Mouse (Mus musculus) embryonic facial prominence, embryonic 14.5 days (tissue): Measurements from ENCODE around the gene Lrrc58. TPM values are rescaled to one million over a fixed set of nuclear protein-coding genes. Genes with fewer than 3 reads are reported as not detected.
A peak's percentile ranks its signal among the peaks of the same experiment; 100 is the strongest.

Experiments
- ATAC-seq: fragments of 200-750 bp; cut with Nextera tagmentation; 2 replicates; pipeline ENCODE4 v1.8.0; 2017; ENCODE audit warnings: low read depth, moderate number of reproducible peaks, moderate TSS enrichment
- DNase-seq: peaks from one replicate; pipeline ENCODE4 v3.0.0-alpha.2; 2015; ENCODE audit warnings: low spot score
- H3K27ac ChIP-seq: fragments of 300-500 bp; sonication (generic); replicated peaks from 2 replicates; pipeline ENCODE4 v1.5.1; 2014; ENCODE audit warnings: low read depth, mild to moderate bottlenecking, low read length, moderate library complexity
- H3K27me3 ChIP-seq: fragments of 300-500 bp; sonication (generic); replicated peaks from 2 replicates; pipeline ENCODE4 v1.6.1; 2014; ENCODE audit warnings: low read length; ENCODE audit not compliant: control insufficient read depth, insufficient read depth
- H3K36me3 ChIP-seq: fragments of 300-500 bp; sonication (generic); 2 replicates; pipeline ENCODE4 v1.6.1; 2014; ENCODE audit warnings: low read length, mixed read lengths; ENCODE audit not compliant: control insufficient read depth, insufficient read depth
- H3K4me1 ChIP-seq: fragments of 300-500 bp; sonication (generic); 2 replicates; pipeline ENCODE4 v1.6.1; 2014; ENCODE audit warnings: antibody characterized with exemption, low read length; ENCODE audit not compliant: control insufficient read depth, insufficient read depth
- H3K4me2 ChIP-seq: fragments of 300-500 bp; sonication (generic); 2 replicates; pipeline ENCODE4 v1.6.1; 2014; ENCODE audit warnings: low read depth, mild to moderate bottlenecking, low read length, moderate library complexity, mixed read lengths
- H3K4me3 ChIP-seq: fragments of 300-500 bp; sonication (generic); 2 replicates; pipeline ENCODE4 v1.5.1; 2014; ENCODE audit warnings: low read depth, mild to moderate bottlenecking, low read length
- H3K9ac ChIP-seq: fragments of 300-500 bp; sonication (generic); 2 replicates; pipeline ENCODE4 v1.6.1; 2014; ENCODE audit warnings: low read depth, mild to moderate bottlenecking, low read length, moderate library complexity, mixed read lengths
- H3K9me3 ChIP-seq: fragments of 300-500 bp; sonication (generic); 2 replicates; pipeline ENCODE4 v1.6.1; 2016; ENCODE audit warnings: low read length; ENCODE audit not compliant: control insufficient read depth
- WGBS: fragments of 180-500 bp; shearing (Covaris S2); extraction: QIAGEN DNeasy Blood & Tissue Kit; methylation state at CpG from one replicate; pipeline ENCODE4 v1.1.7; 2014; 5-methylcytosine and 5-hydroxymethylcytosine counted together
- polyA plus RNA-seq: library from polyadenylated mRNA; unstranded; fragments of >200 nt; fragmentation: Nextera tagmentation; extraction: Ambion mirVana; gene quantifications from 2 replicates; pipeline ENCODE4 v1.2.1, GENCODE M21; 2014

Lrrc58 gene
- polyA plus RNA-seq, 1 experiment from 2014 or later, result 52.4 TPM

DNA sequence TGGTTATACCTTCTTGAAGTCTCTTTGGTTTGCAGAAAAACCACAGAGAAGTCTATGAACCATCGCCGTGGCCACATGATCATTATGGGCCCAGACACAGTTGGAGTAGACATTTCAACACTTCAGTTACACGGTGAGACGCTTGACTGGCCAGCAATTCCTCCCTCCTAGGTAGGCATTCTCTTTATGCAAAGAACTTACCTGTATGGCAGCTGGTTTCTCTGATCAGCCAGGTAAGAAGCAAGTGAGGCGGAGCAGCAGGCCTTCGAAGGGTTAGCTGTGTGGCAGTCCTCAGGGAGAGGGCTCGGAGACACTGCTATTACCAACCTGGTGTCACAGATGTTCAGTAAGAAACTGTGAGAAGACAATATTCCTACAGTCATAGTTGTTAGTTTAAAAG lies 8.0 kb upstream of the Lrrc58 start:
- Histone ChIP-seq H3K9ac (no peak overlapping the region), H3K9me3 (no peaks in the 10 kb centered on the region), H3K4me3 (no peak overlapping the region), H3K36me3 (no peaks in the 10 kb centered on the region), H3K4me1 (no peaks in the 10 kb centered on the region), H3K4me2 (no peak overlapping the region), H3K27me3 (no peaks in the 10 kb centered on the region), H3K27ac (no peak overlapping the region)
- DNase-seq (no peak), ATAC-seq (no peak)
- WGBS, result 69% methylated on average over 7 of the region's 7 CpGs

DNA sequence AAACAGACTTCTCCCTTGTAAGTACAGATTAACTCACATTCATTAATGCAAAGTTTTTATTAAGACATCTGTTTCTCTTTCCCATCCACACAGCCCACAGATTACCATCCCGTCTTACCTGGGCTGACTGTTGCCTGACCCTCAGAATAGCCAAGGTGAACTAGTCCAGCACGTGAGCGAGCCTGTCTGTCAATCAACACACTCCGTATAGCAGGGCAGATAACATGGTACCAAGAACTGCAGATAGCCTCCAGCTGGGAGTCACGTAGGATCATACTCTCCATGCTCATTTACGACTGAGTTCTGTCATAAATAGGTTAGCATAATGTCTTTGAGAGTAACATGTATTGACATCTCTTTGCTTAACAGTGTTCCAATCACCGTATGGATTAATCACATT lies 7.2 kb upstream of the Lrrc58 start, which contains the start of gene Gm36028:
Gene Gm36028 (minus strand): TSS at position 118 of the 400 bp plus-strand sequence.
- no peaks in the 10 kb centered on the region for H3K36me3 ChIP-seq
- H3K27ac ChIP-seq, result no peak within 1 kb of the TSS
- no peaks in the 10 kb centered on the region for H3K9me3 ChIP-seq
- H3K4me1 ChIP-seq, result no peaks in the 10 kb centered on the region
- DNase-seq, result no peak
- ATAC-seq, result no peak
- no peak within 1 kb of the TSS for H3K4me3 ChIP-seq
- H3K27me3 ChIP-seq, result no peaks in the 10 kb centered on the region
- H3K4me2 ChIP-seq, result no peak within 1 kb of the TSS
- 76% methylated on average over 7 of the region's 7 CpGs for WGBS
- no peak within 1 kb of the TSS for H3K9ac ChIP-seq

DNA sequence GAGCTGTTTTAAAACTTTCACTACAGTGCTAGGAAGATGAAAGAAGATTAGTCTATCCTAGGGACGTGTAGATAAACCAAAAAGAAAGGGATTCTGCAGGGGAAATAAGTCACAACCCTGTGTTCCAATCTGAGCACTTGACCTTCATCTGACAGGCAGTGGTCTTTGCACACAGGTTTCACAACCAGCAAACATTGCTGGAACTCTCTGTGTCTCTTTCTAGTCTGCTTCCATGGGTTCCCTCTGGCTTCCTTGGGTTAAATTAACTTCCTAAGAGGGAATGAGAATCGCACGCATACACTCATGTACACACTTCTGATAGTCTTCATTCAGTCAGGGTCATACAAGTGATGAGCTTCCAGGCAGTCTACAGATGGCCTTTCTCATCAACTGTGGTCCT lies 4.3 kb upstream of the Lrrc58 start:
- Histone ChIP-seq H3K27me3 (no peaks in the 10 kb centered on the region), H3K27ac (no peak overlapping the region), H3K4me2 (no peak overlapping the region), H3K36me3 (no peaks in the 10 kb centered on the region), H3K4me3 (no peak overlapping the region), H3K4me1 (peaks cover 5% of the 10 kb centered on the region; the same call in 1 of the 2 replicates), H3K9ac (no peak overlapping the region), H3K9me3 (no peaks in the 10 kb centered on the region)
- 82% methylated on average over 3 of the region's 3 CpGs for WGBS
- DNase-seq, result no peak
- no peak for ATAC-seq

GRCm38 (mm10) chr16:37865841-37866240 lies 2.3 kb upstream of the Lrrc58 start:
- no peaks in the 10 kb centered on the region for H3K27me3 ChIP-seq
- no peak overlapping the region for H3K4me3 ChIP-seq
- no peak for ATAC-seq
- DNase-seq, result no peak
- 86% methylated on average over 9 of the region's 9 CpGs for WGBS
- H3K36me3 ChIP-seq, result peaks cover 8% of the 10 kb centered on the region; the same call in 1 of the 2 replicates
- H3K4me2 ChIP-seq, result no peak overlapping the region
- no peaks in the 10 kb centered on the region for H3K9me3 ChIP-seq
- no peak overlapping the region for H3K9ac ChIP-seq
- no peak overlapping the region for H3K27ac ChIP-seq
- H3K4me1 ChIP-seq, result peaks cover 12% of the 10 kb centered on the region

DNA sequence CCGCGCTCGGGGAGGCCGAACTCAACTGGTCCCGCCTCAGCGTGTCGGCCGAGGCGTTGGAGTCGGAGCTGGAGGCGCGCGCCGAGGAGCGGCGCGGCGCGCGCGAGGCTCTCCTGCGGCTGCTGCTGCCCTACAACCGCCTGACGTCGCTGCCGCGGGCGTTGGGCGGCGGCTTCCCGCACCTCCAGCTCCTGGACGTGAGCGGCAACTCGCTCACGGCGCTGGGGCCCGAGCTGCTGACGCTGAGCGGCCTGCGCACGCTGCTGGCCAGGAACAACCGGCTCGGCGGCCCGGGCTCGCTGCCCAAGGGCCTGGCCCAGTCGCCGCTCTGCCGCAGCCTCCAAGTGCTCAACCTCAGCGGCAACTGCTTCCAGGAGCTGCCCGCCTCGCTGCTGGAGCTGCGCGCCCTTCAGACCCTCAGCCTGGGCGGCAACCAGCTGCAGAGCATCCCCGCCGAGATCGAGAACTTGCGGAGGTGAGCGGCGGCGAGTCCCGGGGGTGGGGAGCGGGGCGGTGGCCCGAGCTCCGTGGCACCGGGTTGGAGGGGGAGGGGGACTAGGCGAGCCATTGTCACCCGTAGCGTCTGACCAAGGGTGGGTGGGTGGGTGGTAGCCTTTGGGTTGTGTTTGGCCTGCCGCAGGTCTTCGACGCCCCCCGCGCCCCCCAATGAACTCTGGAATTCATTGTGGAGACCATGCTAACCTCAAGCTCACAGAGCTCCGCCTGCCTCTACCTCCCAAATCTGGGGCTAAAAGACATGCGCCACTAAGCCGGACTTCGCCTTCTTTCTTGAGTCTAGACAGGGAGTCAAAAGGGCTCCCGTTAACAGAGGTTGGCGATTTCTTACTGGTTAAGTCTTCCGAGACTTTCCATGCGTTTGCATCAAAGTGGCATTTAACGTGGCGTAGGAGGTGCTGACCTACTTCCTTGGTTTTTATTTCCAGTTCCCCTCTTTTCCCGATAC lies 599 bp downstream of the Lrrc58 start:
- DNase-seq (peak; percentile 76), ATAC-seq (peak; percentile 81)
- Histone ChIP-seq H3K27ac (peak overlapping the region; percentile 99), H3K9ac (peak overlapping the region; percentile 98), H3K27me3 (no peaks in the 10 kb centered on the region), H3K36me3 (peaks cover 13% of the 10 kb centered on the region), H3K4me3 (peak overlapping the region; percentile 97), H3K4me2 (peak overlapping the region; percentile 76), H3K9me3 (no peaks in the 10 kb centered on the region), H3K4me1 (peaks cover 15% of the 10 kb centered on the region)
- WGBS, result 0% methylated on average over 25 of the region's 87 CpGs

GRCm38 (mm10) chr16:37869470-37870231 lies 1.5 kb downstream of the Lrrc58 start:
- Histone ChIP-seq H3K9me3 (no peaks in the 10 kb centered on the region), H3K36me3 (peaks cover 13% of the 10 kb centered on the region), H3K9ac (peak overlapping the region; percentile 98), H3K4me1 (peaks cover 15% of the 10 kb centered on the region), H3K4me3 (peak overlapping the region; percentile 97), H3K27ac (peak overlapping the region; percentile 99), H3K27me3 (no peaks in the 10 kb centered on the region), H3K4me2 (peak overlapping the region; percentile 76)
- ATAC-seq (no peak), DNase-seq (no peak)
- WGBS, result 23% methylated on average over 4 of the region's 4 CpGs

GRCm38 (mm10) chr16:37871112-37871715 lies 3.0 kb downstream of the Lrrc58 start:
- H3K9me3 ChIP-seq, result no peaks in the 10 kb centered on the region
- no peak overlapping the region; the same call in 1 of the 2 replicates for H3K4me2 ChIP-seq
- H3K27me3 ChIP-seq, result no peaks in the 10 kb centered on the region
- DNase-seq (no peak), ATAC-seq (no peak)
- H3K4me3 ChIP-seq, result no peak overlapping the region
- 80% methylated on average over 4 of the region's 4 CpGs for WGBS
- no peak overlapping the region for H3K27ac ChIP-seq
- peaks cover 13% of the 10 kb centered on the region for H3K36me3 ChIP-seq
- peaks cover 15% of the 10 kb centered on the region for H3K4me1 ChIP-seq
- H3K9ac ChIP-seq, result no peak overlapping the region

DNA sequence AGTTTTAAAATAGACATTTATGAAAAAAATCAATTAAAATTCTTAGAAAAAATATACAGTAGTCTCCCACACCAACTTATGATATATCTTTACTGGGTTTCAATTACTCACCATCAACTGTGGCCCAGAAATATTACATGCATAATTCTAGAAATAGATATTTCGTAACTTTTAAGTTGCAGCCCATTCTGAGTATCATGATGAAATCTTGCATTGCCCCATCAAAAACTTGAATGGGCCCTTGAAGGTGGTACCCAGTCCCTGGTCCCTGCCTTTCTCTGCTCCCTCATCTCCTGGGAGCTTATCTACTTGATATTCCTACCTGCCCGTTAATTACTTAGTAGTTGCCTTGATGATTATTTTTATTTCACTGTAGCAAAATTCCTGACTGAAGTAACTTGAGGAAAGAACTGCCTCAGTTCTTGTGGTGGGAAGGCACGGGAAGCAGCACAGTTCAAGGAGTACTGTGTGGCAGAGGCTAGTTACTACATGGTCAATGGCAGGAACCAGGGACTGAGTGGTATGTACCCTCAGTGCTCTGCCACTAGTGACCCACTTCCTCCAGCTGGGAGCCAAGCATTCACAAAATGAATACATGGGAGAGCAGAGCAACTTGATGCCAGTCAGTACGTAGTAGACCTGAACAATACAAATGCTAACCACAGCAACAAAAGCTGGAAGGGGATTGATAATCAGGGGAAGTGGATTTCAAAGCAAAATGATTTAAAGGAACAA lies 6.5 kb downstream of the Lrrc58 start:
- H3K27ac ChIP-seq, result no peak overlapping the region
- WGBS, result 88% methylated on average over 4 of the region's 4 CpGs

More for the DNA sequence above, 6.5 kb downstream of the Lrrc58 start:
- Histone ChIP-seq H3K36me3 (peaks cover 38% of the 10 kb centered on the region), H3K4me1 (peaks cover 9% of the 10 kb centered on the region), H3K4me2 (no peak overlapping the region), H3K9ac (no peak overlapping the region), H3K9me3 (no peaks in the 10 kb centered on the region), H3K27me3 (no peaks in the 10 kb centered on the region), H3K4me3 (no peak overlapping the region)
- ATAC-seq, result no peak
- no peak for DNase-seq
